Mouse (Mus musculus) midbrain, postnatal 0 days (tissue): Measurements from ENCODE around the gene Lsp1. TPM values are rescaled to one million over a fixed set of nuclear protein-coding genes. Genes with fewer than 3 reads are reported as not detected.

Experiments used
- ATAC-seq: fragments of 200-750 bp; cut with Nextera tagmentation; 2 replicates; pipeline ENCODE4 v1.8.0; 2017; ENCODE audit warnings: moderate number of reproducible peaks, mild to moderate bottlenecking, moderate TSS enrichment, moderate library complexity; ENCODE audit not compliant: low FRiP score
- DNase-seq: peaks from one replicate; pipeline ENCODE4 v3.0.0-alpha.2; 2015; ENCODE audit warnings: low spot score
- H3K27ac ChIP-seq: fragments of 300-500 bp; sonication (generic); 2 replicates; pipeline ENCODE4 v1.5.1; 2014; ENCODE audit warnings: low read depth, mild to moderate bottlenecking, low read length, mixed read lengths
- H3K27me3 ChIP-seq: fragments of 300-500 bp; sonication (generic); 2 replicates; pipeline ENCODE4 v1.6.1; 2014; ENCODE audit warnings: low read length, control low read depth, mixed read lengths; ENCODE audit not compliant: insufficient read depth
- H3K36me3 ChIP-seq: fragments of 300-500 bp; sonication (generic); 2 replicates; pipeline ENCODE4 v1.6.1; 2014; ENCODE audit warnings: low read length, control low read depth, mixed read lengths; ENCODE audit not compliant: insufficient read depth
- H3K4me1 ChIP-seq: fragments of 300-500 bp; sonication (generic); 2 replicates; pipeline ENCODE4 v1.6.1; 2014; ENCODE audit warnings: mild to moderate bottlenecking, control low read depth, antibody characterized with exemption, low read length, mixed read lengths; ENCODE audit not compliant: insufficient read depth
- H3K4me2 ChIP-seq: fragments of 300-500 bp; sonication (generic); 2 replicates; pipeline ENCODE4 v1.6.1; 2014; ENCODE audit warnings: low read depth, mild to moderate bottlenecking, low read length, mixed read lengths; ENCODE audit not compliant: poor library complexity, severe bottlenecking
- H3K4me3 ChIP-seq: fragments of 300-500 bp; sonication (generic); 2 replicates; pipeline ENCODE4 v1.5.1; 2014; ENCODE audit warnings: low read depth, mild to moderate bottlenecking, low read length, moderate library complexity
- H3K9ac ChIP-seq: fragments of 300-500 bp; sonication (generic); replicated peaks from 2 replicates; pipeline ENCODE4 v1.6.1; 2014; ENCODE audit warnings: mild to moderate bottlenecking, low read length, moderate library complexity, mixed read lengths; ENCODE audit not compliant: poor library complexity, severe bottlenecking
- H3K9me3 ChIP-seq: fragments of 300-500 bp; sonication (generic); 2 replicates; pipeline ENCODE4 v1.6.1; 2016; ENCODE audit warnings: low read length, control low read depth
- CTCF ChIP-seq: IDR thresholded peaks from 2 replicates; pipeline ENCODE4 v1.5.1; 2016; ENCODE audit warnings: antibody characterized with exemption, mild to moderate bottlenecking
- WGBS: fragments of 180-500 bp; shearing (Covaris S2); extraction: QIAGEN DNeasy Blood & Tissue Kit; methylation state at CpG from one replicate; pipeline ENCODE4 v1.1.7; 2014; 5-methylcytosine and 5-hydroxymethylcytosine counted together
- polyA plus RNA-seq: library from polyadenylated mRNA; unstranded; fragments of >200 nt; fragmentation: Nextera tagmentation; extraction: Ambion mirVana; gene quantifications from 2 replicates; pipeline ENCODE4 v1.2.1, GENCODE M21; 2015
- total RNA-seq: library from RNA; depleted of rRNA; stranded (reverse); fragments of >200 nt; gene quantifications from 2 replicates; pipeline ENCODE4 v1.2.3, GENCODE M21; 2014

Lsp1 gene
- total and polyA plus RNA-seq, 2 experiments from 2014 or later = 5.3 to 11.0 TPM

DNA sequence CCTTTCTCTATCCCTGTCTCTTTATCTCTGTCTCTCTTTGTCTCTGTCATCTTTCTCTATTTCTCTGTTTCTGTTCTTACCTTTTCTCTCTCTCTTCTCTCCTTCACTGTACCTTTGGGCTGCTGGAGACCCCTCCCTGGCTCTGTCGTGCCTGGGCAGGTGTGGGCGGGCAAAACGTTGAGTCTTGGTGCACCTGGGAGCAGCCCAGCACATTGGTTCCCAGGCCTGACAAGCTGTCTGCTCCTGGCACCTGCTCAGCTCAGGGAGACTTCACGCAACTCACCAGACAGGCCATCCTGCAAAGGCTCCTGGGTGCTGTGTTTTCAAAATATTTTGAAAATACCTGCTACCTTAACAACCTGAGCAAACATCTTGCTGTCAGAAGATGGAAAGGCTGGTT lies 42.6 kb downstream of the Lsp1 start:
- WGBS = 88% methylated on average over 4 of the region's 4 CpGs
- TF ChIP-seq CTCF = no peak
- H3K9ac ChIP-seq = no peak overlapping the region
- H3K4me1 ChIP-seq = peaks cover 4% of the 10 kb centered on the region; the same call in 1 of the 2 replicates
- H3K9me3 ChIP-seq = no peaks in the 10 kb centered on the region
- H3K4me3 ChIP-seq = no peak overlapping the region
- no peak overlapping the region for H3K4me2 ChIP-seq
- no peak for ATAC-seq
- H3K27ac ChIP-seq = no peak overlapping the region
- H3K27me3 ChIP-seq = no peaks in the 10 kb centered on the region
- H3K36me3 ChIP-seq = no peaks in the 10 kb centered on the region
- no peak for DNase-seq

- Histone ChIP-seq H3K27me3 (no peaks in the 10 kb centered on the region), H3K4me3 (no peak overlapping the region), H3K27ac (no peak overlapping the region), H3K36me3 (no peaks in the 10 kb centered on the region), H3K9me3 (no peaks in the 10 kb centered on the region), H3K9ac (no peak overlapping the region), H3K4me2 (no peak overlapping the region), H3K4me1 (peaks cover 4% of the 10 kb centered on the region; the same call in 1 of the 2 replicates)
- WGBS = 25% methylated on average over 2 of the region's 2 CpGs
- TF ChIP-seq CTCF = no peak
- DNase-seq (no peak), ATAC-seq (no peak)
Measured at GRCm38 (mm10) chr7:142505942-142506341, 45.3 kb downstream of the Lsp1 start.

- ATAC-seq = peak; percentile 44; the same call in 1 of the 2 replicates
- H3K9me3 ChIP-seq = no peaks in the 10 kb centered on the region
- H3K27ac ChIP-seq = no peak overlapping the region
- H3K36me3 ChIP-seq = no peaks in the 10 kb centered on the region
- no peak overlapping the region for H3K4me3 ChIP-seq
- no peak for TF ChIP-seq CTCF
- no peak overlapping the region for H3K4me2 ChIP-seq
- H3K9ac ChIP-seq = no peak overlapping the region
- DNase-seq = peak; percentile 41
- WGBS = 14% methylated on average over 4 of the region's 4 CpGs
- no peaks in the 10 kb centered on the region for H3K27me3 ChIP-seq
- H3K4me1 ChIP-seq = peaks cover 4% of the 10 kb centered on the region; the same call in 1 of the 2 replicates
Measured at GRCm38 (mm10) chr7:142506501-142506900, 45.9 kb downstream of the Lsp1 start.

- Histone ChIP-seq H3K36me3 (no peaks in the 10 kb centered on the region), H3K4me1 (peaks cover 4% of the 10 kb centered on the region; the same call in 1 of the 2 replicates), H3K27me3 (no peaks in the 10 kb centered on the region), H3K27ac (no peak overlapping the region), H3K4me2 (no peak overlapping the region), H3K9me3 (no peaks in the 10 kb centered on the region), H3K9ac (no peak overlapping the region), H3K4me3 (no peak overlapping the region)
- TF ChIP-seq CTCF = no peak
- no peak for ATAC-seq
- WGBS = 92% methylated on average over 9 of the region's 9 CpGs
- no peak for DNase-seq
Measured at GRCm38 (mm10) chr7:142507453-142507852, 46.8 kb downstream of the Lsp1 start.

GRCm38 (mm10) chr7:142509518-142509917 lies 48.9 kb downstream of the Lsp1 start:
- WGBS = 43% methylated on average over 14 of the region's 14 CpGs
- Histone ChIP-seq H3K9me3 (no peaks in the 10 kb centered on the region), H3K4me2 (no peak overlapping the region), H3K36me3 (no peaks in the 10 kb centered on the region), H3K4me3 (no peak overlapping the region), H3K27me3 (no peaks in the 10 kb centered on the region), H3K9ac (no peak overlapping the region), H3K27ac (peak overlapping the region; percentile 57; the same call in 1 of the 2 replicates), H3K4me1 (peaks cover 4% of the 10 kb centered on the region; the same call in 1 of the 2 replicates)
- ATAC-seq (no peak), DNase-seq (peak; percentile 31)
- TF ChIP-seq CTCF = no peak

DNA sequence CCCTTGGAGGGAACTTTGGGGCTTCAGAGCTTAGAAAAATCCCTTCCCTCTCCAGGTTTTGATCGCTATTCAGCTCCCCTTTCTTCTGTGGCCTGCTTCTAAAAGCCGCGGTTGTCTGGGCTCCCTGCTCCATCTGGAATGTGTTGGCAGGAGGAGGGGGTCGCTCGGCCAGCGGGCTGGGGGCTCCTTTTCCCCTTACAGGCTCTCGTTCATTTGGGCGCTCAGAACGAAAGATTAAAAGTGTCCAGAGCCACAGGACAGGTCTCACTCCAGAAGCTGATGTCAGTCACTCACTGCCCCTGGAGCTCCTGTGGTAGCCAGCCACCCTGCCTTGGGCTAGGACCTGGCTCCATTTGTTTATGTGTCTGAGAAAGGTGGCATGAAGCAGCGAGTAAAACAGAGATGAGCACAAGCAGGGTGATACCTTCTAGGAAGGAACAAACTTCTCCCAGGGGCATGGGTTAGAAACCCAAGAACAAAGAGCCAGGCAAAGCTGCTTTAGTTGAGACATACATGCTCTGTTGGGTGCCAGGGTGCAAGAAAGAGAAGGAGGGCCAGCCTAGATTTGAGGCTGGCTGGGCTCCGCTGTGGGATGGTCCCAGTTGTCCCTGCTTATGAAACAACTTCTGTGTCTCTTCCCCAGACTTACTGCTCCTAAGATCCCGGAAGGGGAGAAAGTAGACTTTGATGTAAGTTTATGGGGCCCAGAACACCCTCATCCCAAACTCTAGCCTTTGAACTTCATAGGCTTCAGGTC lies 49.6 kb downstream of the Lsp1 start:
- Histone ChIP-seq H3K36me3 (no peaks in the 10 kb centered on the region), H3K27me3 (no peaks in the 10 kb centered on the region), H3K4me2 (no peak overlapping the region), H3K27ac (peak overlapping the region; percentile 57; the same call in 1 of the 2 replicates), H3K9ac (no peak overlapping the region), H3K4me1 (peaks cover 4% of the 10 kb centered on the region; the same call in 1 of the 2 replicates), H3K4me3 (no peak overlapping the region), H3K9me3 (no peaks in the 10 kb centered on the region)
- peak; percentile 62 for DNase-seq
- TF ChIP-seq CTCF = no peak
- ATAC-seq = no peak
- 13% methylated on average over 12 of the region's 12 CpGs for WGBS
